Mouse (Mus musculus) fibroblast of lung, adult 2 months (primary cell): ENCODE results near the gene Adam11.

ENCODE experiments used
- DNase-seq: peaks from one replicate; pipeline ENCODE4 v3.0.0-alpha.2; 2011; ENCODE audit warnings: low read depth

Adam11 gene

DNA sequence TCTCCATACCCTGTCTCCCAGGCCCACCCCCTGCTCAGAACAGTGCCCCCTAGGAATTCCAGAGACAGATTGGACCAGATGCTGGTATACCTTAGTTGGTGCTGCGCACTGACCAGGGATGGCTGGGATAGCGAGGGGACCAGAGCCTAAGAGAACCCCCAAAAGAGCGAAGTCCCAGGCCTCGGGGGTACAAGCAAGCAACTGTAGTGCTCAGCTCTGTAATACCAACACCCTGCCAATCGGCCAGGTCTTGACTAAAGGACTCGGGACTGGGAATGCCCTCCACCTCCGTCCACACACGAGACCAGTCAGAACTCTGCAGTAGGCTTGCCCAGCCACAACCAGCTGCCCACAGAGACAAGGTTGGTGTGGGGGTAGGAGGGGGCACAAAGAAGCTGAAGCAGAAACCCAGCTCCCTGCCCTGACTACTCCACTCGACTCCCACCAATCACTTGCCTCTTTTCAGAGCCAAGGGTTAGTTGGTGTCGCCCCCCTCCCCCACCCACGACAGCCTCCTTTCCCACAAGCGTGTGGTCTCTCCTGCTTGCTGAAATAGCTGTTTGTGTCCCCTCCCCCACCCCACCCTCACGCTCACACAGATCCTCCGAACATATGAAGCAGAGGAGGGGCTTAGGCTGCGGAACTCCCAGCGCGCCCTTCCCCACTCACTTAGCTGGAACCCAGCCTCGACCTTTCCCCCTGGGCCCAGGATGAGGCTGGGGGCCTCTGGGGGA, 7.5 kb upstream of the Adam11 start:
- no peak for DNase-seq

DNA sequence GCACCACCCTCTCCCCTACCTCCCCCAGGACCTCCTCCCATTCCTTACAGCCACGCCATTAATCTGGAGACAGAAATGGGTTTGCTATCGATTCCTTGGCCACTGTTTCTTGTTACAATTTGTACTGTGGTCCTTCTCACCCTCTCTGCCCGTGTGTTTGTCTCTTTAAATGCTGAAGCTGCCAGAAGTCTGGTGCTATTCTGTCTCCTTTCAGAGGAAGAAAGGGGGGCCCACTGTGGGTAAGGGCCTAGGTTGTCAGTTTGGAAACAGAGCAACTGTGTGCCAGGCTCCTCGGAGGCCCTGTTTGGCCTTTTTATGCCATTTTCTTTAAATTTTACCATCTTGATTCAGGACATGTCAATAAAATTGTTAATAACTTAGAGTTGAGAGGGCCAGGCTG, 6.8 kb upstream of the Adam11 start:
- no peak for DNase-seq

DNA sequence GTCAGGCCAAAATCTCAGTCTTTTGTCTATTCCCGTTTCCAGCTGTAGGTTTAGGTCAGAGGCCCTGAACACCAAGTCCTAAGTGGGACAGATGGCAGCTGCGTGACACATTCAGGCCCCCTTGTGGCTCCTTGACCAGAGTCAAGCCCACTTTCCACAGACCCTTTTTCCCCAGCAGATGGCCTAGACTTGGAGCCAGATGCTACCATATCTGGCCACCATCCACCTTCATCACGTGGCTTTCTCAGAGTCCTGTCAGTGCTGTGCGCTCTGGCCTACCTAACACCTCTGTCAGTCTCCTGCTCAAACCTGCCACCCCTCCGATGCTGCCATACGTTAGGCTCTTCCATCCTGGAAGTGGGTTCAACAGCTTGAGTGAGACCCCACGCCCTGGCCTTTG, 5.8 kb upstream of the Adam11 start:
- DNase-seq = no peak

DNA sequence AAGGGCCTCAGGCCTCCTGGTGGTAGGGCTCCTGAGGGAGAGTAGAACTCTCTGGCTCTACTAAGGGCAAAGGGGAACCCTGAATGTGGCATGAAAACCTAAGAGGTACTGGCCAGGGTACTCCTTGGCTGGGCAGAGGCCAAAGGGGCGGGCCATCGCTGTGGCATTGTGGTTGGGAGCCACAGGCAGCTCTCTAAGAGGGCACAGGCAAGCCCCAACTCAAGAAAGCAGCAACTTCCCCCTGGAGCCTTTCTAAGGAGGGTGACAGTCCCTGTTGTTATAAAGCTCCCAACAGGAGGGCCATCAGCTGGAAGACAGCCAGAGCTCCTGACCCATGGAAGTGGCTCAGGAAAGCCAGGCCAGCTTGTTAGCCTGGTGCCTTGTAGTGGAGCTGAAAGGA, 2.3 kb upstream of the Adam11 start:
- no peak for DNase-seq

DNA sequence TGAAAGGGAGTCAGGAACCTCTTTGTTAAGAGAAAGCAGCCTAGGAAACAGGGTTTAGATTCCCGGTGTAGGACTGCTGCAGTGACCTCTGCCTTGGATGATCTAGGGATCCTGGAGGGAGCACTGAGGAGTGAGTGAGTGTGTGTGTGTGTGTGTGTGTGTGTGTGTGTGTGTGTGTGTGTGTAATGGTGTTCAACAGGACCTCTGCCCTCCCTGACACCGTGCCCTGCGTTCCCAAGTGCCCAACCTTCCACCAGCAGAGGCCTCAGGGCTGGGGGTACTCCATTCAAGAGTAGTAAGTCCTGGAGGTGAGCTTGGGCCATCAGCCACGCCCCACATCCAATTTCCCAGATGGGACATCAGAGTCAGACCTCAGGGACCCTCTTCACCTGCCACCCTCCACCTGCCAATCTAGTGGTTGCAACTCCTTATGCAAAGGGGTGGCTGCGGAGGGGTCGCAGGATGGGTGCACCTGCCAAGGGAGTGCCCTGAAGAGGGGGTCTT, 382 bp upstream of the Adam11 start:
- DNase-seq = no peak

DNA sequence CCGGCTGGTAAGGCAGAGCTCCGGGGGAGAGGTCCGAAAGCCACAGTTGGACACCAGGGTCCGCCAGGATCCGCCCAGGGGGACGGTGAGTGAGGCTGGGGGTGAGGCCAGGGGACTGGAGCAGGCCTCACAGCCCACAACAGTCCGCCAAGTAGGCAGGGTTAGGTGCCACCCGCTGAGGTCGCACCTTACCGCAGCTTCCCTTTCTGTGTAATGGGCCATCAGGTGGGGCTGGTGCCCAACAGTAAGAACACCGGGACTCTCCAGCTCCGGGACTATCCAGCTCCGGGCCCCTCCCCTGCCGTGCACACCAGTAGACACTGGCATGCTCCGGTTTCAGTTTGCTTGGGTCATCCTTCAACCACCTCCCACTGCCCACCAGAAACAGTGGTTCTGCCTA, 1.0 kb downstream of the Adam11 start:
- DNase-seq = no peak

DNA sequence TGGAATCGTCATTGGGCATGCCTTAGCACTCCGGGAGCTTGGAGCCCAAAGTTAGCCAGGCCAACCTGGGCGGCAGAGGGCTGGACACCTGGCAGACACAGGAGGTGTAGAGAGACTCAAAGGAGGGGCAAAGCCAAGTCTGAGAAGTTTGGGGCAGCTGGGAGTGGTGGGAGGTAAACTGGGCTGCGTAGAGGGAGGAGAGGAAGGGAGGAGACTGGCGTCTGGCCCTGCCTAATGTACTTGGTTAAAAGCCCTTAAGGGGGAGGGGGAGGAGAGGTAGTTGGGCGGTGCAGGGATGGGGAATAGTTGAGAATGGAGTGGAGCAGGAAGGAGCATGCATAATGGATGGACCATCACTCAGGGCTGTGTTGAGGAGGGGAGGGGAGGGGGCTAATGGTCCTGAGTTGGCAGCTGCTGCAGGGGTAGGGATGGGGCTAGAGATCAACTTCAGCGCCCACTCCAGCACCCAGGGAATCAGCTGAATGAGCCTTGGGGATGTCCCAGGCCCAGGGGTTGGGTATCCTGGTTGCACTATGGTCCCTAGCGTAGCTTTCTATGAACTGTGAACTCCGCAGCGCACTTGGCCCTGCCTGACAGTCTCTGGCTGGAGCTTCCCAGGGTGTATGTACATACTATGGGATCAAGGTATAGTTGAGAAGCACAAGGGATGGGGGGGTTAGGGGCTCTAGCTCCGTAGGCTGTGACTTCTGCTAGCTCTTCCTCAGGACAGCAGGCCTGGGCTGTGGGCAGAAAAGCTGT, 1.9 kb downstream of the Adam11 start:
- DNase-seq = no peak

DNA sequence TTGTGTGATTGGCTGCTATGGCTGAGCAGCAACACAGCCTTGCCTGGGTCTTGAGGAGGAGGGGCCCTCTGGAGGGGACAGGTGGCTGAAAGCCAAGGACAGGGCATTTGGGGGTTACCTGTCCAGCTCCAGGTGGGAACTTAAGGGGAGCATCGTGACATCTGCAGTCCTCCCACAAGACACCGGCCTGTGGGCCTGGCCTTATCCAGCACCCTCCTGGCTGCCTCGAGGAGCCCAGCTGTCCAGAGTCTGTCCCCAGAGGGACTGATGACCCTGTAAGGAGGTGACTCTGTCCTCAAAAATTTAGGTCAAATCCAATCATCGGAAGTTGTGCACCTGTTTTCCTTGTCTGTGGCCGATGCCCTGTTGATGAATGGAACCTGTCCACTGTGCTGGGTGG, 4.2 kb downstream of the Adam11 start:
- DNase-seq = no peak

DNA sequence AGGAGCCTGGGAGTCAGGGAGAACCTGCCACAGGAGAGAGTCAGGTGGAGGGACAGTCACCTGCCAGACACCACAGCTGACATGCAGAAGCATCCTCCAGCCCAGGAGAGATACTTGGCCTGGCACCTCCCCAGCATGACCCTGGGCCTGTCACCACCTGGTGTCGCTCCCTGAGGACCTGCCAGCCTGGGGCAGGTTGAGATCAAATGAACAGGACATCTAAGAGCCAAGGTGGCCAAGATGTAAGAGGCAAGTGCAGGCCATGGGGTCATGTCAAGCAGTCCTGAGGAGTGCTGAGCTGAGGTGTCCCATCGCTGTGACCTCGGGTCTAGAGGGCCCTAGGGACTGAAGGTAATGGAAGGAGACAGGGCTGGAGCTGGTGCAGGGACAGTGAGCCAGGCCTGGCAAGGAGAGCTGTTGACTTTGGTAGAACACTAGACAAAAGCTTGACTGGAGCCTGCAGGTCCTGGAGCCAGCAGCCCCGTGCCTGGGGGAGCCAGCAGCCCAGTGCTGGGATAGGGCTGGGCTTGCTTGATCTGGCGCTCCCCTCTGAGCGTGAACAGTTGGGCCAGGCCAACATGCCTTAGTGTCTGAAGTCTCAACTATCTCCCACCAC, 5.9 kb downstream of the Adam11 start:
- no peak for DNase-seq

DNA sequence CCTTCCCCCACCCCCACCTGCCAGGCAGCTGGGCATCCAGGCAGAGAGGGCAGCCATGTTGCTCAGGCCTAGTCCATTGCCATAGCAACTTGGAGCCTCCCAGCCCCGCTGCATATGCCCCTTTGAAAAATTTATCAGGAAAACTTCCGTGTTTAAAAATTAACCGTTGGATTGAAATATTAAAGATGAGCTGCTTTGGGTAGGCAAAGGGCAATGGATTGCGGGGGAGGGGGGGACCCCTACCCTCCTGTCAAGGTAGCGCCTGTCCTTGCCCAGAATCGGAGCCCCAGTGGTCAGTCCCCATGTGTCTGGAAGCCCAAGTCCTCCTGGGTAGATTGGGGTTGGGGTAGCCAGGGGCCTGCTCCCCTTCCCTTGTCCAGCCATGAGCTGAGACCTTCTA, 7.9 kb downstream of the Adam11 start:
- no peak for DNase-seq

DNA sequence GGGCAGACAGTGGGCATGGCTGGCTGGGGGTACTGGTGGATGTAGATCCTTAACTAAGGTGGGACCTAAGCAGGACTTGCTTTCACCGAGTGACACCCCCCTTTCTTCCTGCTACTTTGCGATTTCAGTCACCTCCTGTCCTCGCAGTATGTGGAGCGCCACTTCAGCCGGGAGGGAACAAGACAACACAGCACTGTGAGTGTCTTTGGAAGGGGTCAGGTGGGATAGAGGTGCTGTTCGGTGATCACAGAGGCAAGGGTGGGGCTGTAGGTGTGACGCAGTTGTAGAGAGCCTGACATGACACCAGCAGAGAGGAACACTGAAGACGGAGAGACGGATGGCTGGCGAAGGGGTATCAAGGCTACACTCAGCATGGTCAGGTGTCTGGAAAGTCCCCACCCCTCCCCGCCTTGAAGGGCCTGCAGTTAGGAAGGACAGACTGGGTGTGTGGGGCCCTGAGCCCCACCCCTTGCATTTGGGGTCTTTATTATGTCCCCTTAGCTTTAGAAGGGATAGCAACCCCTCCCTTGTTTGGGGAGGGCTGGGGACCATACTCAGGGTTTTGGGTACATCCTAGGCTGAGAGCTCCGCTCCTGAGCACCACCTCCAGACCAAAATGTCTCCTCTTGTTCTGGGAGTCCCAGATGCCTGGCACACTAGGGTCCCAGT, 8.9 kb downstream of the Adam11 start:
- no peak for DNase-seq

DNA sequence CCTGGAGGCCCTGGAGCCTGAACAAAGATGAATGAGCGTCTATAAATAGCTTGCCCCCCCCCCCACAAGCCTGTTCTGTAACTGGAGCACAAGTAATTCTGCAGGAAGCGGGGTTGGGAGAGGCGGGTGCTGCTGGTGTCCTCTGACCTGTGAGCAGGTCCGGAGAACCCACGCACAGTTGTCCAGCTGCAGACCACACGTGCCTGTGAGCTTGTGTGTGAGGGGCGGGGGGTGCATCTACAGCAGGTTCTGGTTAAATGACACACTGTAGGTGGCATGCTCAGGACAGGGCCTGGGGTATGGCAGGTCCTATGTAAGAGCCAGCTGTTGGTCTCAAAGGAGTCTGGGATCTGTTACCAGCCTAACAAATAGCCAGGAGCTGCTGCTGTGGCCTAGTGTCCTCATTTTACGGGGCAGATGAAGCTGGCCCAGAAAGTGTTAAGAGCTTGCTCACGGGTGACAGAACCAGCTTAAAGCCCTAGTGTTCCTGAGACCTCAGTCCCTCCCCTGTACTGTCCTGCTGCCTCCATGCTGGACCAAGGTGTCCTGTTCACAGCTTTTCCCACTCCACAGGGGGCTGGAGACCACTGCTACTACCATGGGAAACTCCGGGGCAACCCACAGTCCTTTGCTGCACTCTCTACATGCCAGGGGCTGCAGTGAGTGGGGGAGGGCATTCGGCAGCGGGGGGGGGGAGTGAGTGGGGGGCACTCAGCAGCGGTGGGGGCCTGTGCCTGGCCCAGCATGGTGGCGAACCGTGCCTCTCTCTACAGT, 9.6 kb downstream of the Adam11 start:
- DNase-seq = no peak

DNA sequence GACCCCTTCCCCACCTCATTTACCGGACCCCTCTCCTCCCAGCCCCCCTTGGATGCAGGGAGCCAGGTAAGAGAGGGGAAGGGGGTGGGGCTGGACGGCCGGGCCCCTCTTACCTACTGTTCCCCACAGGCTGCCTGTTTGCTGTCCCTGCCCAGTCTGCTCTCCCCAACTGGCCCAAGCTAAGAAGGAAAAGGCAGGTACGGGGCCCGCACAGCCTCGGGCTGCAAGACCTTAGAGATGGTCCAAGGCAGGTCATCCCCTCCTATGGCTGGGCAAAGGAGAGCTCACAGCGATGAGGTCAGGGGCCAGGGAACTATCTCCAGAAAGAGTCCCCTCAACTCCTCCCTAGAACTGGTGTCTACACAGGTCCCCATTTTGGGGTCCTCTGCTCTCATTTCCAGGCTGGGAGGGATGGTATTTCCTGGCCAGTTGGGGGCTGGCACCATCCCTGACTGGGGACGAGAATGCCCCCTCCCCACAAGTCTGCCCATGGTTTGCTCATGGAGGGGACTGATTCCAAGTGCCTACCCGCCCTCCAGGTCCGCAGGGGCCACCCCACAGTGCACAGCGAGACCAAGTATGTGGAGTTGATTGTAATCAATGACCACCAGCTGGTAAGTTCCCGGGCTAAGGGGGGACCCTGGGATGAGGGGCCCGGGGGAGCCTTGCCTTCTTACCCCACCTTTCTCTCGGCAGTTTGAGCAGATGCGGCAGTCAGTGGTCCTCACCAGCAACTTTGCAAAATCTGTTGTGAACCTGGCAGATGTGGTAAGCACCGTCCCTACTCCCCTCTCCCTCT, 10.9 kb downstream of the Adam11 start:
- DNase-seq = no peak

DNA sequence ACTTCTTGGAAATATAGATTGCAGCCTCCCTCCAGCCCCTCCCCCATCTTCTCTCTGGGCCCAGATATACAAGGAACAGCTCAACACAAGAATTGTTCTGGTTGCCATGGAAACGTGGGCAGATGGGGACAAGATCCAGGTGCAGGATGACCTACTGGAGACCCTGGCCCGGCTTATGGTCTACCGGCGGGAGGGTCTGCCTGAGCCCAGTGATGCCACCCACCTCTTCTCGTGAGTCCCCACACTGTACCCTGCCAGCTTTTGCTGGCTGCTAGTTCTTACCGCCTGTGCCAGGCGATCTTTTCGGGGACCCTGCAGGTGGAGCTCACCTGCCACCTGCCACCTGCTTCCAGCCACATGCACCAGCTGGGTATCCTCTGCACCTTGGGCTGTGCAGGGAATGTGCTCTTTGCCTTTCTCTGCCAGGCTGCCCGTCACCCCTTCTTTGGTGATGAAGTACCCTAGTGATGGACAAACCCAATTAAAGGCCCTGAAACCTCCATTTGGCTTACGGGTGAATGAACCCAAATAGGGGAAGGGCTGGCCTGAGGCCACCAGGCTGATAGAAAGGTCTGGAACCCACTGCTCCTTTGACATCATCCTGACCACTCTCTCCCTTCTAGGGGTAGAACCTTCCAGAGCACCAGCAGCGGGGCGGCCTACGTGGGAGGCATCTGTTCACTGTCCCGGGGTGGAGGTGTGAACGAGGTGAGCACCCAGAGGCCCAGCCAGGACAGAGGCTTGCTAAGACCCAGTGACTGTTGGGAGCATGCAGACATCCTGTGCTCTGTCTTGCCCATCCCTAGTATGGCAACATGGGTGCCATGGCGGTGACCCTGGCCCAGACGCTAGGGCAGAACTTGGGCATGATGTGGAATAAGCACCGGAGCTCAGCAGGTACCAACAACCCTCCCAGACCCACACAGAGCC, 11.8 kb downstream of the Adam11 start:
- DNase-seq = no peak

DNA sequence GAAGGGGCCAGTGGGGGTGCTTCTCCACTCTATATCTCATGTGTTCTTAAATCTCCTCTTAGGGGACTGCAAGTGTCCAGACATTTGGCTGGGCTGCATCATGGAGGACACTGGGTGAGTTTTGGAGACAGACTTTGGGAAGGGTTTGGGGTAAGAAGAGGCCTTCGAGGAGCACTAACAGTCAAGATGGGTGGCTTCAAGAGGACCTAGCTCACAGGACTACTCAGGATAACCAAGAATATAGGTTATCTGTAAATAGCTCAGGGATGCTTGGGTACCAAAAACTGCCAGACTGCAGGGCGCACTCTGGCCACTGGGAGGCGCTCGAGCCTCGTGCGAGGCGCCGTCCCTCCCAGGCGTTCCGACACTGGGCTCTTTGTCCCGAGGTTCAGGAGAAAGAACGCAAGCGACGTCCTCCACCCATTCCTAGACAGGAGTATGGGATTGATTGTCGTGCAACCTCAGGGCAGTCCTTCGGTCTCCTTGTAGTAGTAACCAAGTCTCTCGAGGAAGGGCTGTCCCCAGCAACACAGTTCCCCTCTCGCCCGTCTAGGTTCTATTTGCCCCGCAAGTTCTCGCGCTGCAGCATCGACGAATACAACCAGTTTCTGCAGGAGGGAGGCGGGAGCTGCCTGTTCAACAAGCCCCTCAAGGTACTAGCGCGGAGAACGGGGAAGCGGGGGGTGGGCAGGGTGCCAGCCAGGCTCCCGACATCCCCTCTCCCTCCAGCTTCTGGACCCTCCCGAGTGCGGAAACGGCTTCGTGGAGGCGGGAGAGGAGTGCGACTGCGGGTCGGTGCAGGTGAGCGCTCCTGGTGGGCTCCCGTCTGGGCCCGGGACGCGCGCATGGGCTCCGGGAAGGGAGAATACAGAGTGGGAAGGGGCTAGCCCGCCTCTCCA, 12.7 kb downstream of the Adam11 start:
- peak; percentile 73 for DNase-seq

DNA sequence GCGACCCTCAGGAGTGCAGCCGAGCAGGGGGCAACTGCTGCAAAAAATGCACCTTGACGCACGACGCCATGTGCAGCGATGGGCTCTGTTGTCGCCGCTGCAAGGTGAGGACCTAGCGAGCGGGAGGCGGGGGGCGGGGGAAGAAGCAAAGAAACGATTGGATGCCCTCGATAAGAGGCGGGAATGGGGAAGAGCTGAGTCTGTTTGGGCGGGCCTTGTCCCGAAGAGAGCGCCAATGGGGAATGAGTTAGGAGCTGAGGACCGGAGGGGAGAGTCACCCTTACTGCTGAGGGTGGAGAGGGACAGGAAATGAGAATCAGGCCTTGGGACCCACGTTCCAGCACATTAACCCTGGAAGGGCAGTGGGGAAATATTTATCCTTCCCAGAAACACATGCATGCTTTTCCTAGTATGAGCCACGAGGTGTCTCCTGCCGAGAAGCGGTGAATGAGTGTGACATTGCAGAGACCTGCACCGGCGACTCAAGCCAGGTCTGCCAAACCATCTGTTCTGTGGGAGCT, 13.4 kb downstream of the Adam11 start:
- peak; percentile 66 for DNase-seq

DNA sequence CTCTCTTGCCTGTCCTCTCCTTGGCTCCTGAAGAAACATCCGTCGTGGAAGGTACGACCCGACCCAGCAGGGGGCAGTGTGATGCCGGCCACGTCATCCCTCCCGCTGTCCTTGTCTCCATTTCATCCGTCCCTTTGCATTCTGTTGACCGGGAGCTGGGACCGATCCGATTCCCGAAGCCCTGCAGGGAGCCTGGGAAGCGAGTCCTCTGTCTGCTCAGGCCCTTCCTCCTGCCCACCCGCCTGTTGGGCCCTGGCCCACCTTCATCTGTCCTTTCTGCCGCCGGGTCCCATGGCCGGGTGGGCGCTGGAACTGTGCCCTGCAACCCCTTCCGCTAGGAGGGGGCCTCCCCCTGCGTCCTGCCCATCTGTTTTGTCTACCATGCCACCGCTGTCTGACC, 16.4 kb downstream of the Adam11 start:
- DNase-seq = peak; percentile 35

DNA sequence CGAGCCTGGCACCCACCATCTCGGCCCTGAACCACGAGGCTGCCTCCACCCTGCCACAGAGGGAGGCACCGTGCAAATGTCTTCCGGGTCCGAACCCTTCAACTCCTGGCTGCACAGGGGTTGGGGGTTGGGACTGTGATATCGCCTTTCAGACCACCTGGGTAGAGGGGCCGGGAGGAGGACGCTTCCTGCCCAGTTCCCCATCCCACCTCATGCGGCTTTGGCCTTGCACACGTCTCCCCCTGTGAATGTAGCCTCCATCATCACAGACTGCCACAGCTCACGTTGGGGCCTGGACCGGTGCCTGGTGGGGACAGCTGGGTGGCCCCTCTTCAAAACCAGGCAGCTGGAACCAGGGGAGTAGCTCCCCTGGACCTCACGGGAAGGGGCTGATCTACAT, 16.9 kb downstream of the Adam11 start:
- DNase-seq = no peak

DNA sequence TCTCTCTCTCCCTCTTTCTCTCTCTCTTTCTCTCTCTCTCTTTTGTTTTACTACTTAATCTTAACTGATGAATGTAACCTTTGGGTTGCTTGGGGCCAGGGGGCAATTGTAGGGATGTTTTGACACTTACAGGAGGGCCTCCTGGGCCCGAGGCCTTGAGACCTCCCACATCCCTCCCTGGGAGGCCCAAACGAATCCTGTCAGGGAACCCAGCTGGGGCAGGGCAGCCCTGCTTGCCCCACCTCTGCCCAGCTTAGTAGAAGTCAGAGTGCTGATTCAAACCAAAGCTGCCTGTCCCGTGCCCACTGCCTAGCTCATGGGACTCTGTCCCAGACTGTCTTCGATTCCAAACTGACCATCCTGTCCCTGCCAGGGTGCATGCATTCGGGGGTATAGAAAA, 17.4 kb downstream of the Adam11 start:
- no peak for DNase-seq
